Mouse (Mus musculus) lung, postnatal 0 days (tissue): ENCODE results near the gene Rab11fip5.

Experiments
- CTCF ChIP-seq: IDR thresholded peaks from 2 replicates; pipeline ENCODE4 v1.5.1; 2016; ENCODE audit warnings: antibody characterized with exemption, mild to moderate bottlenecking
- EP300 ChIP-seq: IDR thresholded peaks from 2 replicates; pipeline ENCODE4 v1.6.1; 2016; ENCODE audit warnings: antibody characterized with exemption, mild to moderate bottlenecking, control low read depth

DNA sequence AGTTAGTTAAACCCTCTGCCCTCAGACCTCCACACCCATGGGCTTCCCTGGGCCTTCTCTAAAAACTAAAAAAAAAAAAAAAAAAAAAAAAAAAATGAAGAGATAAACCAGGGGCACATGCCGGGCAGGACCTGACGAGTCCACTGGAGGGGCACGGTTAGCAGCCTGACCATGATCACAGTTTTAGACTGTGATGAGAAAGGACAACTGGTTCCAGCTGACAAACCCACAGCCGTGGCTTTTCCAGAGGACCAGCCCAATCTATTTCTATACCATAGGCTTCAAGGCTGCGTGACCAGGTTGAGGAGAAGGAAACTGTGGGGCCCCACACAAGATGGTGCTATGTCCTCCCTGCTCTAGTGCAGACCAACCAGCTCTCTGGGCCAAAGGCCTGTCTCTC, 4.4 kb downstream of the Rab11fip5 start:
- TF ChIP-seq CTCF, result no peak
- no peak for TF ChIP-seq EP300
